Mouse (Mus musculus) kidney, postnatal 4 days (tissue): ENCODE data around the gene Mob3a.
A peak's percentile ranks its signal among the peaks of the same experiment; 100 is the strongest.

Experiments
- DNase-seq, 2 experiments: peaks; one replicate each; pipeline ENCODE4 v3.0.0; 2021; ENCODE audit warnings: mixed read lengths in 2 of 2

The Mob3a gene

DNA sequence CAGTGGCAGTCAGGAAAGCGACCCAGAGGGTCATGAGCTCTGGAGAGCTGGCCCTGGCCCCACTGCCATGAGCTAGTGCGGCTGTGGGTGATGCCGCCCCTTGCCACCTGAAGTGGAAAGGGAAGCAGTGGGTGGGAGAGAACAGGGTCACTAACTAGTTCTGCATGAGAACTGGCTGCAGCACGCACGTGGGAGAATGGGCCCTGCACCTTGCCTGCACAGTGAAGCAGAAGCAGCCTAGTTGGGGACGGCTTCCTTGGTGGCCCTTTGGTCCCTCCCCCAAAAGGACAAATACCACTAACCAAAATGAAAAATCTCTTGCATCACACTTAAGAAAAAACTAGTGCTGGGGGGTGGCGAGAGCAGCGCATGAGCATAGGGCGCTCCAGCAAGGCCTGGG, 3.2 kb downstream of the Mob3a start:
- DNase-seq = no peak

DNA sequence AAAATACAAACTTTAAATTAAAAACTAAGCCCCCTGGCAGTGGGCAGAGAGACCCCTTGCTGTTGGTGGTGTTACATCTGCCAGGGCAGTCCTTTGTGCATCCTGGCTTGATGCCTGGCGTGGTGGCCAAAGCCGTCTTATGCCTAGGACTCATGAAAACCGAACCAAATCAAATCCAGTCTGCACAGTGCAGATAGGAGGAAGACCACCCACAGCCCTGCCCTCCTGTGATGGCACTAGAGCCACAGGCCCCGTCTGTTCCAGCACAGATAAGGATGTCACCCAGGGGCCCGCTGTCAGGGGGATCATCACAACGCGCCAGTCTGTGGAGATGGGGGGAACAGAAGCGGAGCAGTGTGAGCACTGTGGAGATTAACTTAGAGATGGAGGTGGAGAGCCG, 4.0 kb downstream of the Mob3a start:
- DNase-seq = no peak

DNA sequence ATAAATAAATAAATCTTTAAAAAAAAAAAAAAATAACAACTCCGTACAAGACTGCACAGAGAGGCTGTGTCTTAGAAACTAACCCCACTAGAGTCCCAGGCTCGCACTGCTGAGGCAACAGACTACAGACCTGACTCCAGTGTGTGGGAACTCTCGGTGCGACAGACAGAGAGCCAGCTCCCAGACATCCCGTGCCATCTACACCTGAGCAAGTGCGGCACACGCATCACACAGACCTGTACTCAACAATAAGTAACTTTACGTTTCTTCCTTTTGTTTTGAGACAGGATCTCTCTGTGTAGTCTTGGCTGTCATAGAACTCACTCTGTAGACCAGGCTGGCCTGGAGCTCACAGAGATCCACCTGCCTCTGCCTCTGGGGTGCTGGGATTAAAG, 4.4 kb downstream of the Mob3a start:
- no peak for DNase-seq

DNA sequence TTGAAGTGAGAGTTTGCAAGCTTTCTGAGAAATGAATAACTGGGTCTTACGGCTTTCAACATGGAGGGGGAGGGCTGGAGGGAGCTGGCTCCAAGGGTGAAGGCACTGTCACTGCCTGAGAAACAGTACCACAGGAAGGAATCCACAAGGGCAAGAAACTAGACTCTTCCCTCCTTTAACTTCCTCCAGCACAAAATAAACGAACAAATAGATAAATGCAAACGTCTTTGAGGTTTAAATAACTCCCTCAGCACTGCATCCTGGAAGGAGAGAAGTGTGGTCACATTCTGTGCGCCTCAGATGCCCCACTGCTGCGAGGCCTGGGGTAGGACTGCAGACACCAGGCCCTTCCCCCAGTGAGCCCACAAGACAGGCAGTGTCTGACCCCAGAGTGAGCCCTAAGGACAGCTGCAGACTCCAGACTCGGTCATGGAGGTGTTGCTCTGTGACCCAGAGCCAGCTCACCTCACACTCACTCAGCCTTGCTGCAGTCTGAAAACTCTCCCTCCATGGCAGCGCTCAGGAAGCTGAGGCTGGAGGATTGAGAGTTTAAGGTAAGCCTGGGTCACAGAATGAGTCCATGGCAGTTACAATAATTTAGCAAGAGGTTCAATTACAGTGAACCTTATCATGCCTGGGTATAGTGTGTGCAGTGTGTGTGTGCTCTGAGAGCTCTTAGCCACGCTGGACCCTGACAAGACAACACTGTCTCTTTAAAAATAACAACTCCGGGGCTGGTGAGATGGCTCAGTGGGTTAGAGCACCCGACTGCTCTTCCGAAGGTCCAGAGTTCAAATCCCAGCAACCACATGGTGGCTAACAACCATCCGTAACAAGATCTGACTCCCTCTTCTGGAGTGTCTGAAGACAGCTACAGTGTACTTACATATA, 5.0 kb downstream of the Mob3a start:
- no peak for DNase-seq

DNA sequence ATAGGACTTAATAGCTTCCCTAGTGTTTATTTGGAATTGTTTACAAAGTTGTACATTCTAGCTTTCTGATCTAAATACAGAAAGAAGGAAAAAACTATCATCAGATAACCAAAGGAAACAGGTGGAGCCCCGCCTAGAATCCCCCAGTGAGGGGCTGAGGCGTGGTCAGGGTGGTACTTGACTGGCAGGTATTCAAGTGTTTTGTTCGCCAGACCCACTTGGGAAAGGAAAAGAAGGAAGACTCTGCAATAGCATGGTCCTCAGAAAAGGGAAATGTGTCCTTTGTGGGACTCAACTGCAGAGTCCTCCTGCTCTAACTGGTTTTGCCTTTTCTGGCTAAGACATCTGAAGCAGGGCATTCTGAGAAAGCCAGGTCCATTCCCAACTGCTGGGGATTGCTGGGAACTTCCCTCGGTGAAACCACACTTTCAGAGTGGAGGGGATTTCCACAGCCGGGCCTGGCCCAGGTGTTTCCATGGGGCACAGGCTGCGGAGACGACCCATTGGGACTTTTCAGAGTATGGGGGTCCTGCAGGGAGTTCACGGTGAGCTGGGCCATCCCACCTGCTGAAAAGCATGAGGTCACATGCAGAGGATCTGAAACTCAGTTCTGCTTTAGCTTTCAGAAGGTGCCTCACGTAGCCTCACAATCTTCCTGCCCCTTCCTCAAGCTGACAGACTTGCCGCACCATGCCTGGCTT, 5.8 kb downstream of the Mob3a start:
- DNase-seq = no peak

DNA sequence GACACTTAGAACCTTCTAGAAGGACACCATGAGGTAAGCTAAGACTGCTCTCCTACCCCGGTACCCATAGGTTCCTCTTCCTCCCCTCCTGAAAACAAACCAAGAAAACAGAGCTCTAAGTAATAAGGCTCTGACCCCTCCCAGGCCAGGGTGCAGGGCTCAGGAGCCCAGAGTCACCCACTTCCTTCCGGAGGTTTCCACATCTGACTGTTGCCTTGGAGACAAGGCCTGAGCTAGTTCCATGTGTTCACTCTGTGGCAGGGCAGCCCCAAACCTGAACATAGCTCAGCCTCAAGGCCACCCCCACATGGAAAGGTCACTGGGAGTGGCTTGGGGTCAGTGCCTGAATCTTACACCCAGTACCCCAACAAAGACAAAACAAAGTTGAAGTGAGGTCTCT, 6.6 kb downstream of the Mob3a start:
- DNase-seq = peak; percentile 26 to 49

DNA sequence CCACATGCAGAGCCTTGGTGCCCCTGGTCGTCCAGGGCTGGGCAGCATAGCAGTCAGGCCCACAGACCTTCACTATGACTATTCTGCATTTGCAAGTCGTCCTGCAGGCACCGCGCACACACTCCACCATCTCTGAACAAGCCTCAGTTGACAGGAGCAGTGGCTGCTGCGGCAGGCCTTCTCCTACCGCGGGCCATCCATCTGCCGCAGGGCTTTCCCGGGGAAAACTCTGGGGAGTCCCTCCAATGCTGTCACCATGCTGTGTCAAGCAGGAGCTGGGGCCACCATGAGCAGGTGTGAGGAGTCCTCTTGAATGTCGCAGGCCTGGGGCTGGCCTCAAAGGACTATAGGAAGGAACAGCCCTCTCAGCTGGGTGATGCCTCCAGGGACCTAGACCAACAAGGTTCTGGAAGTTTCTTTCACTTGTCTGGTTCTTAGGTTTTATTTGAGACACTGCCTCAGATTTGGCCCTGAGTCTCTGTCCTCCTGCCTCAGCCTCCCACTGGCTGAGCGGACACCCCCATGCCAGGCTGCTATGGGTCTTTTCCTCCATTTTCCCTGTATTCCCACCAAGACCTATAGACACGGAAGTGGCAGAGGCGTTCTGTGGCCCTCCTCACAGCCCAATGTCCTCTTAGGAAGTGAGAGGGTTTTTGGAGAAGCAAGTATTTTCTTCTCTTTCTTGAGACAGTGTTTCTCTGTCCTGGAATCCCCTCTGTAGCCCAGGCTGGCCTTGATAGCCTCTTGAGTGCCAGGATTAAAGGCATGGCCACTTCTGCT, 7.4 kb downstream of the Mob3a start:
- DNase-seq = no peak

DNA sequence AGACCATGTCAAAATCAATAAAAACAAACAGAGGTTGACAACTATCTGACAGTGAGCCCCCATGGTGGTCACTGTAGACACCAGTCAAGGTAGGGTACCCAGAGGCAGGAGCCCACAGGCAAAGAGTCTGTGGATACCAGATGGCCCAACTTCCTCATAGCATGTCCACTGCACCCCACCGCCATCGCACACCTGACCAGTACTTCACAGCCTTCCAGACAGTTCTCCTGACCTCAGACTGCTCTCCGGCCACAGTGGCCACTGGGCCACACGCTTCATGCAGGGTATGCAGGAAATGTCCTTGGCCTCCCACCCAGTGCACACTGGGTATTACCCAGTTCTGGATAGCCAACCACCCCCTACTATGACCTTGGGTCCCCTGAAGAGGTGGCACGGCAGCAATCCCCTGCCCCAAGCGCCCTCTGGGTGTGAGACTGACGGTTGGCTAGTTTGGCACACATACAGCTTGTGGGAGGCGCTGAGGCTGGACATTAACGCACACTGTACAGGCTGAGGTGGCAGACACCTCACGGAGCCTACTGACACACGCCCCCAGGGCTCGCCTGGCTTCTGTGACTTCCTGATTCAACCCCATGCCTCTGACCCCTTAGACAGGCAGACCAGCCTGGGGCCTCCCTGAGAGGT, 8.3 kb downstream of the Mob3a start:
- peak in 1 of 2 experiments; percentile 38 for DNase-seq

DNA sequence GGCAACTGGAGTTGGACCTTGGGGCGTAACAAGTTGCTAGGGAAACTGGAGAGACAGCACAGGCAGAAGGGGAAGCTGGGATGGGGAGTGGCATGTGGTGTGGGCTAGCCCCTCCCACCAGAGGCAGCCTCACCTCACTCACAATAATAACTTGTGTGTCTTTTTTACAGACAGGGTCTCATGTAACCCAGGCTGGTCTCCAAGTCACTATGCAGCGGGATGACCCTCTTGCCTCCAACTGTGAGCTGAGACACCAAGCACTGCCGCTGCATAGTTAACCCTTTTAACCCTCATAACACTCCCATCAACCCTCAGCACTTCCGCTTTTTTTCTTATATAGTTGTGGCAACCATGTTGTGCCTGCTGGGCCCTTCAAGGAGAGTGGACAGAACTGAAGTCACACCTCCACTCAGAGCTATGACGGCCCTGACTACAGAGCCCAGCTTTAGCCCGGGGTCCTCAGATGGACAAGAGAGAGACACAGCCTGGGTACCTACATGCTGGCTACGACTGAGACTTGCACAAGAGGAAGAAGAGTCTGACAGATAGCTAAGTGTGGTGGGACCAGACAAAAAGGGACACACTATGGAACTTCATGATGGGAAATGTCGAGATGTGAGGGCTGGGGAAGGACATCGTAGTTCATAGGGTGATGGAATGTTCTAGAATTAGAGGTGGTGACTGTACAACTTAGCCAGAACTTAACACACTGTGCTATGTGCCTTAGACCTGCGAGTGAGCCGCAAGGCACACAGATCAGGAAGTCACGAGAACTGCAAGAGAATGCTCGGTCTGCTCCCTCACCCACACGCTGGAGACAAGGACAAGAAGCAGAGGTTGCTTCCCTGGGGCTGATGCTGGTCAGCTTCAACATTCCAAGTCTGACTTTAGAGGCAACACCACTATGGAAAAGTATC, 9.3 kb downstream of the Mob3a start:
- DNase-seq = no peak

DNA sequence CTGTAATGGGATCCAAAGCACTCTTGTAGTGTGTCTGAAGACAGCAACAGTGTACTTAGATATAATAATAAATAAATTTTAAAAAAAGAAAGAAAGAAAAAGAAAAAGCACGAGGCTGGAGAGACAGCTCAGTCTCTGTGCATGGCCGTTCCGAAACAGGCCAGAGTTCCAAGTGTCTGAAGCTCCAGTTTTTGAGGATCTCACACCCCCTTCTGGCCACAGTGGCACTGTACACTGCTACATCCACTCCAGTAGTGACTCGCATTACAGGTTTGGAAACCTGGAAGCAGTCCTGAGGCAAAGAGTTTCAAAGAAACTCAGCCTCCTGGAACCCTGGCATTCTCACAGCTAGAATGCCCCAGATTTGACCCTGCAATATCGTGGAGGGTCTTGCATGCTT, 13.9 kb downstream of the Mob3a start:
- DNase-seq = peak; percentile 81 to 89

DNA sequence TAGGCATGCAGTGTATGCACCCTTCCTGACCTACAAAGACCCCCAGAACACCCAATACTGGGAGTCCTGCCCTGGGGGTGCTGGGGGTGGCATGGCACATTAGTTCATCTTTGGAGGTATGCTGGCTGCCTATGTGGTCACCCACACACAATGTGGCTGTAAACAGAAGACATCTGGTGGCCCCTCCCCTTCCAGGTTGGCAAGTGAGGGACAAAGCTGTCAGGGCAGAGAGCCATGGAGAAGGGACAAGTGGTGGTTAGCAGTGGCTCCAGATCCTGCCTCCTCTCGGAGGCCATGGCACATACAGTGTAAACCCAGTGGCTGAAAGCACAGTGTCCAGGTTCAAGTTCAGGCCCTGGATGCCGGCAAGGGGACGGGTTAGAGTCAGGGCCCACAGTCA, 15.2 kb downstream of the Mob3a start:
- no peak for DNase-seq

DNA sequence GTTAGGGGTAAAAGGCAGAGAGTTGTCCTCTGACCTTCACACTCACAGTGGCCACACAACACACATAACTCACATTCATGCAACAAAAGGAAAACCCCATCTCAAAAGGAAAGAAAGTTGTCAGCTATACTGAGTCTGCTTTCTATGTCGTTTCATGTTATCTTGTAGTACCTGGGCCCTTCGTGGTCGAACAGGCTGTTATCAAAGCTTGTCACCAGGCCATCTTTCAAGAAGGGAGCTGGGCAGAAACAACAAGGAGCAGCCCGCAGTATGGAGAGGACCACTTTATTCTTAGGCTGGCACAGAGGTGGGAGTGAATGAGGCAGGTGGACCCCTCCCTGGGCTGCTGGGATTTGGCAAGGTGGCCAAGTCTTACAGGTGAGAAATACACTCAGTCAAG, 16.8 kb downstream of the Mob3a start:
- no peak for DNase-seq

DNA sequence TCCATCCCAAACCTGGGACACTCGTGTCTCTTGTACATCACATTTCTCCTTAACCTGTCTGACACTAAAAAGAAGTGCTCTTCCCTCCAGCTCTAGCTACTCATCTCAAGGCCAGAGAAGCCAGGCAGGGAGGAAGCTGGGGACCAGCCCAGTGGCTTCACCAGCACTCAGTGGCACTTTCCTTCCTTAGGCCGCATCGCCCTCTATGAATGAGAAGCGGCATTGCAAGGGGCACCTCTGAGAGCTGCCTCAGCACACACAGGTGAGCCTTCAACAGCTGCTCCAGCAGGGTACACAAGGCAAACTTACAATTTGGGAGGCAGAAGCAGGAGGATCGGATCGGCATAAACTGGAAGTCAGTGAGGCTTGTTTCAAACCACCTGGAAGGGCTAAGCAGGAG, 17.6 kb downstream of the Mob3a start:
- peak; percentile 78 to 86 for DNase-seq

DNA sequence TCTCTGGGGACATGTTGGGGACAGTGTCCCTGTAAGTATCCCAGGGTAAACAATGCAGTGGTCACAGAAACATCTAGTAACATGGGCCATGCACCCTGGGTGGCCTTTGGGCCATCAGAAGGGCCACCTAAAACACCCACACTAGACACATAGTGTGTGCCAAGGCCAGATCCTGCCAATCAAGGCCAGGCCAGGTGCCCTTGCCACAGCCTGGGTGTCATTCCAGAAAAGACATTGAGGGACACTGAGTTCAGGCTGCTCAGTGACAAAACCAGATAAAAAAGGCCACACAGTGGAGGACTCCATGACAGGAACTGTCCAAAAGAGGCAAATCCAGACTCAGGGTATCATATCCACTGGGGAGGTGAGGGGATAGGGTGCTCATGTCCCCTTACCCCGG, 18.1 kb downstream of the Mob3a start:
- no peak for DNase-seq

DNA sequence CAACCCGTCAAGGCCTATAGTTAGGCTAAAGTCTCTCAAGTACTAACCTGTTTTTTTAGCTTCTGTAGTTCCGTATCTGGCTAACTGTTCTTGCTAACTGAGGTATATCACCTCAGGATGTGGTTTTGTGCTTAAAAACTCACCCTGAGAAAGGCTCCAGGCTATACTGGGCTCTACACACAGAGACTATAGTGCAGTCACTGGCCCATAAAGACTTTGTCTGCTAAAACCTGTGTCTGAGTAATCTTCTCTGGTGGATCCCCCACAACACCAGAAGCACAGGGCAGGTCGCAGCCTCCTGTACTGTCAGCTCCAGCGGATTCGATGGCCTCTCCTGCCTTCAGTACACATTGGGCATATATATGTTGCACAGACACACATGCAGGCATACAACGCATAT, 19.8 kb downstream of the Mob3a start:
- DNase-seq = no peak

DNA sequence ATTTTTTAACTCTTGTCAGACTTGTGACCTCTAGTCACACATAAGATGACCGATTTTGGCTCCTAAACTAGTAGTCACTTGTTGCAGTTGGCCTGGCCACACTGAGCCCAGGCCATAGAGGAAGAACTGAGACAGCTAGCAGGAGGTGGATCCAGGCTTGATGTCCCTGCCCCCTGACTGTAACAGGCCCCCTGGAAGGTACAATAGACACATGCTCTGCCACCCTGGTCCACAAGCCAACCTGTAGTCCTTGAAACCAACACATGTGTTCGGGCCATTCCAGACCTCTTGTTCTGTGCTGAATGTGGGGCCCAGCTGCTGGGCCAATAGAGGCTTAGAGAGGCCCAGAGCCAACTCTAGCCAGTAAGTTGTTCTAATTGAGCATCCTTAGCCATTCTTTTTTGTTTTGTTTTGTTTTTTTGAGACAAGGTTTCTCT, 21.5 kb downstream of the Mob3a start:
- no peak for DNase-seq

DNA sequence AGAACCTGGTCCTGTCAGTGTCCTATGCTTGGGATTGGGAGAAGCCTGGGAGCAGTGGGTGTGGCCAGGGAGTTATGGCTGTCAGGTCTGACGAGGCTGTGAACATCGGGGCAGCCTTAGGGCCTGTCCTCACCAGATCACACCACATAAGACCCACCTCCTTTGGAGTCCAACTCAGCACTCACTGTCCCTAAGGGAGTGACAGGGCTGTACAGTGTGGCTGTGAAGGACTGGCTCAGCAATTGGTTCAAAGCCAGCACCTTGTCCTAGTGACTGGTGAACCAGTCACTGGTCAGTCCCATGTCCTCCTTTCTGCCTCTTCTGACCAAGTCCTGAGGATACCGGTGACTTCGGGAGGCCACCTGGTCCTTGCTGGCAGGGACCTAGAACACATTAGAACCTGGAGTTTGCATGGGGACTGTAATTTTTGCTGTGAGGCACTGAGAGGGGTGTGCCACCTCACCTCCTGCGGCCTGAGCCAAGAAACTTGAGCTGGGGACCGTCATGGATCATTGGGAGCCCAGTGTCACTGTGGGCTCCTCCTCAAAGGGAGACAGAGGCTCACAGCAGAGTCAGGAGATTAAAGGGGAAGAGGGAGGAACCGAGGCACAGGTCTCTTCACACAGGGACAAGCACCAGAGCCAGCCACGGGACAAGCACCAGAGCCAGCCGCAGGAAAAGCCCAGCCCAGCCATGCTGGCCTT, 22.1 kb downstream of the Mob3a start:
- DNase-seq = peak; percentile 35 to 49

DNA sequence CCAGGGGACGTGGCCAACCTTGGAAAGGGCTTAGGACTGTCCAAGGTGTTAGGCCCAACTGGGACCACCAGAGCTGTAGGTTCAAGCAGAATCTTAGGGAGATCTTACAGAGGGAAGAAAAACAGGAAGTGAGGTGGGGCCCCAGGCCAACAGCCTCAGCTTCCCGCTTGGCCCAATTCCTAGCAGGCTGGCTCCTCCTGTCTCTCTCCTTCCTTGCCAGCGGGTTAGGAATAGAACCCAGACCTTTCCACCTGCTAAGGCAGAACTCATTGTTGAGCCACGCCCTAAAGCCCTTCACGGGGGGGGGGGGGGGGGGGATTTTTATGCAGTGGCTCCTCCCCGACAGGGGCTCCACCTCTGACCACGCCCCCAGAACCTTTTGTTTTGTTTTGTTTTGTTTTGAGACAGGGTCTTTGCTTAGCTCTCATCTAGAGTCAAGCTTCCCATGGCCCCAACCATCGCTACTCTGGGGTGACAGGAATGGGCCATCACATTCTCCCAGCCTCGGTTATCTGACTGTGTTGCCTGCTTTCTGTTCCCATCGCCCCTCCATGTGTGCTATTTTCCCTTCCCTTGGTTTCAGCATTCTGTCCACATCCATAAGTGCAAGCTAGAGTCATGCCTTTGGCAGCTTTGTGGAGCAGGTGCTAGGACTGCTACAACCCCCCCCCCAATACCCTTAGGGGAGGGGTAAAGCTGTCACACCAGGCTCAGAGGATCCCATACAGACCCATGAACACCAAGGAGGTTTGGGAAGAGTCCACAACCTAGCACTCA, 23.0 kb downstream of the Mob3a start:
- peak; percentile 57 to 75 for DNase-seq

DNA sequence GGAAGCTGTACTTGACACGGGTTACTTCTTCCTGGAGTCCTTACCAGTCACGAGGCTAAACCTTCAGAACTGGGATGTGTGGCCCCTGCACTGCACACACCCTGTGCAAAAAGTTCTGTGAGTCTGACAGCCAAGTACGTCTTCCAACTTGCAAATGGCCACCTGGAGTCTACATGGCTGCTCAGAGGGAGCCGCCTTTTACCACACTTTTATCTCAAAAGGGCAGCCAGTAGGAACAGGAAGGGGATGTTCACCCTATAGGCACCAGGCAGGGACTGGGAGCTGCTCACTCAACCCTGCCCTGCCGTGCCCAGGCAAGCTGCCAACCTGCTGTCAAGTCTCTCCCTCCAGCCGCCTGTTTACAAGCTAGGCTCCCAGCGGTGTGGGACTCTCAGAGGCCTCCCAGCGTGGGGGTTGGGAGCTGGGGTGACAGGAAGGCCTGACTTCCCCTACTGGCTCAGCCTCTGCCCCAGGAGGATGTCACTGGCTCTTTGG, 23.8 kb downstream of the Mob3a start, which contains the start of gene Mknk2:
Gene Mknk2 (minus strand): TSS at position 171 of the 495 bp plus-strand sequence.
- DNase-seq = peak; percentile 97 to 99
